Comparison of ENCODE assay signal across 25 mouse cellular contexts in genomic region chr13:69764646-69765045, GRCm38 (mm10). TPM values are rescaled to one million over a fixed set of nuclear protein-coding genes. Genes with fewer than 3 reads are reported as not detected.
DNase-seq lines count a peak whose midpoint lies in the region; ATAC-seq and TF ChIP-seq lines count a peak whose summit lies in the region.
"Had no signal": no experiment of that assay in that cellular context is flagged by ENCODE, and none has a peak within 500 bp of the region (broad histone marks: within the 10 kb centered on the region; RNA-seq: fewer than 3 reads in every experiment).

No protein-coding gene starts in this region.

- H3K9ac ChIP-seq in forebrain, postnatal 0 days: no peak overlapping the region
- no peak overlapping the region for H3K9ac ChIP-seq in forebrain, embryonic 13.5 days
- H3K9ac ChIP-seq: heart, embryonic 13.5 days; hindbrain, embryonic 14.5 days had no signal

- H3K4me3 ChIP-seq in forebrain, postnatal 0 days (ENCODE audit: low read depth, low read length): no peak overlapping the region
- no peak overlapping the region for H3K4me3 ChIP-seq in forebrain, embryonic 13.5 days
- H3K4me3 ChIP-seq: forebrain, embryonic 10.5 days; heart, adult 2 months; heart, embryonic 10.5 days; heart, embryonic 13.5 days had no signal

- WGBS in forebrain, postnatal 0 days: 37% methylated on average over 9 of the region's 9 CpGs
- 71% methylated on average over 9 of the region's 9 CpGs for WGBS in forebrain, embryonic 13.5 days

- H3K27ac ChIP-seq in forebrain, postnatal 0 days (ENCODE audit: low read depth, low read length): no peak overlapping the region
- no peak overlapping the region for H3K27ac ChIP-seq in forebrain, embryonic 13.5 days
- H3K27ac ChIP-seq: forebrain, embryonic 10.5 days; heart, adult 2 months; heart, embryonic 10.5 days; heart, embryonic 13.5 days; hindbrain, embryonic 14.5 days; hindbrain, postnatal 0 days had no signal

- H3K36me3 ChIP-seq in forebrain, postnatal 0 days (ENCODE audit: insufficient read depth): no peaks in the 10 kb centered on the region
- H3K36me3 ChIP-seq in forebrain, embryonic 13.5 days (ENCODE audit: poor library complexity, severe bottlenecking): no peaks in the 10 kb centered on the region
- H3K36me3 ChIP-seq: forebrain, embryonic 10.5 days; heart, embryonic 10.5 days; heart, embryonic 13.5 days had no signal

- TF ChIP-seq CTCF in forebrain, postnatal 0 days (IDR thresholded peaks at IDR 0.05; ENCODE audit: low read depth): no peak
- no peak for TF ChIP-seq CTCF in brain, embryonic 14.5 days (IDR thresholded peaks at IDR 0.05; ENCODE audit: borderline replicate concordance, extremely low read depth, insufficient read depth, insufficient read length)

- no peak overlapping the region for H3K4me2 ChIP-seq in forebrain, postnatal 0 days (ENCODE audit: low read depth)
- H3K4me2 ChIP-seq in forebrain, embryonic 13.5 days: no peak overlapping the region
- H3K4me2 ChIP-seq: heart, embryonic 13.5 days; hindbrain, embryonic 14.5 days had no signal

- TF ChIP-seq POLR2A in brain, embryonic 14.5 days (IDR thresholded peaks at IDR 0.05; ENCODE audit: borderline replicate concordance, extremely low read depth, insufficient read depth, insufficient read length, poor library complexity, severe bottlenecking): no peak

- H3K27me3 ChIP-seq in forebrain, postnatal 0 days (ENCODE audit: insufficient read depth, low read length): no peaks in the 10 kb centered on the region
- H3K27me3 ChIP-seq in forebrain, embryonic 13.5 days: no peaks in the 10 kb centered on the region
- H3K27me3 ChIP-seq: heart, embryonic 13.5 days had no signal

- DNase-seq in forebrain, postnatal 0 days: no peak
- DNase-seq in layer of hippocampus, adult 9-11 months: peak; percentile 49
- DNase-seq in layer of hippocampus, postnatal 10 days (ENCODE audit: low spot score in 2 of 2): no peak
- DNase-seq in brain, embryonic 14.5 days (ENCODE audit: low read depth): peak; percentile 64
- DNase-seq in adrenal gland, postnatal 36 days: no peak
- DNase-seq: adrenal gland, adult 2 months; adrenal gland, postnatal 14 days; cerebellum, adult 18-20 months; cerebellum, adult 9-10 months; cerebellum, postnatal 14 days; gastrocnemius, postnatal 10 days; gastrocnemius, postnatal 36 days; heart, adult 2 months; heart, postnatal 14 days; heart, postnatal 4 days had no signal

- H3K4me1 ChIP-seq in forebrain, postnatal 0 days (ENCODE audit: insufficient read depth): 0 out of 2 replicates have a peak, but pooled peaks cover 4% of the 10 kb centered on the region
- no peaks in the 10 kb centered on the region; the same call in 1 of the 2 replicates for H3K4me1 ChIP-seq in forebrain, embryonic 13.5 days
- H3K4me1 ChIP-seq: forebrain, embryonic 10.5 days; heart, embryonic 10.5 days; heart, embryonic 13.5 days had no signal

- H3K9me3 ChIP-seq in forebrain, postnatal 0 days (ENCODE audit: low read length): no peaks in the 10 kb centered on the region
- H3K9me3 ChIP-seq in forebrain, embryonic 13.5 days (replicated peaks): no peaks in the 10 kb centered on the region
- H3K9me3 ChIP-seq: forebrain, embryonic 10.5 days; heart, embryonic 10.5 days had no signal

- ATAC-seq in forebrain, postnatal 0 days: 0 out of 2 replicates have a peak, but pooled peaks have one; percentile 36
- ATAC-seq in forebrain, embryonic 13.5 days: no peak
- ATAC-seq: CD4-positive, CD25-positive, alpha-beta regulatory T cell, adult 4 months; hindbrain, postnatal 0 days; inflammation-experienced regulatory T-cells, adult 6 months had no signal

RNA-seq across cellular contexts. Expression of gene Ube2ql1, which starts 25.0 kb away (rescaled TPM):
- 120 and 129 TPM in 2 replicates for total RNA-seq in forebrain, postnatal 0 days (2014; rRNA removed)
- 22.2 and 25.6 TPM in 2 replicates for polyA plus RNA-seq in forebrain, postnatal 0 days (2015; fragmentation: Nextera tagmentation; extraction: Ambion mirVana)
- polyA plus RNA-seq in forebrain, embryonic 13.5 days (2015; fragmentation: Nextera tagmentation; extraction: Ambion mirVana): 10.5 and 11.4 TPM in 2 replicates
- total RNA-seq in layer of hippocampus, postnatal 10 days (2021): 100 to 1,000 TPM; 201 to 208 TPM
- 66.3 and 122 TPM in 2 replicates for polyA plus RNA-seq in brain, embryonic 14.5 days (2012; rRNA removed)
- total RNA-seq in adrenal gland, postnatal 36 days (2021): 1 to 10 TPM in 1 of 2 experiments, under 1 TPM in 1; 0.76 to 3.5 TPM
- total RNA-seq: granulocyte monocyte progenitor cell, adult 5-6 weeks; MEL had no signal
- polyA plus RNA-seq: CD4-positive, CD25-positive, alpha-beta regulatory T cell, adult 4 months; inflammation-experienced regulatory T-cells, adult 6 months had no signal

RNA-seq across cellular contexts. Expression of gene Med10, which starts 37.5 kb away (rescaled TPM):
- 58.5 and 77.2 TPM in 2 replicates for total RNA-seq in forebrain, postnatal 0 days (2014; rRNA removed)
- polyA plus RNA-seq in forebrain, postnatal 0 days (2015; fragmentation: Nextera tagmentation; extraction: Ambion mirVana): 174 and 194 TPM in 2 replicates
- polyA plus RNA-seq in forebrain, embryonic 13.5 days (2015; fragmentation: Nextera tagmentation; extraction: Ambion mirVana): 189 and 201 TPM in 2 replicates
- 10 to 100 TPM; 80.7 to 87.1 TPM for total RNA-seq in layer of hippocampus, postnatal 10 days (2021)
- 72.4 and 95.3 TPM in 2 replicates for polyA plus RNA-seq in brain, embryonic 14.5 days (2012; rRNA removed)
- 10 to 100 TPM; 52.9 to 76.6 TPM for total RNA-seq in adrenal gland, postnatal 36 days (2021)

Comparison
In these comparisons a context has a peak if more than half of its experiments do, and no peak if none do; other contexts are left out.
1. DNase-seq: peak in layer of hippocampus, adult 9-11 months (single experiment) and brain, embryonic 14.5 days (single experiment); none in forebrain, postnatal 0 days (single experiment), layer of hippocampus, postnatal 10 days (0 of 2) and adrenal gland, postnatal 36 days (0 of 2).
2. RNA of gene Ube2ql1, which starts 25.0 kb away (total RNA-seq): 201 to 208 TPM in layer of hippocampus, postnatal 10 days and 120 to 129 TPM in forebrain, postnatal 0 days; 0.76 to 3.5 TPM in adrenal gland, postnatal 36 days; every median in the first group is over 10 times any median in the second.